Mouse (Mus musculus): ENCODE data around the gene Luc7l3. TPM values are rescaled to one million over a fixed set of nuclear protein-coding genes. Genes with fewer than 3 reads are reported as not detected.

Luc7l3 gene
- polyA plus RNA-seq (2012) = 3.7 and 5.2 TPM in 2 replicates

DNA sequence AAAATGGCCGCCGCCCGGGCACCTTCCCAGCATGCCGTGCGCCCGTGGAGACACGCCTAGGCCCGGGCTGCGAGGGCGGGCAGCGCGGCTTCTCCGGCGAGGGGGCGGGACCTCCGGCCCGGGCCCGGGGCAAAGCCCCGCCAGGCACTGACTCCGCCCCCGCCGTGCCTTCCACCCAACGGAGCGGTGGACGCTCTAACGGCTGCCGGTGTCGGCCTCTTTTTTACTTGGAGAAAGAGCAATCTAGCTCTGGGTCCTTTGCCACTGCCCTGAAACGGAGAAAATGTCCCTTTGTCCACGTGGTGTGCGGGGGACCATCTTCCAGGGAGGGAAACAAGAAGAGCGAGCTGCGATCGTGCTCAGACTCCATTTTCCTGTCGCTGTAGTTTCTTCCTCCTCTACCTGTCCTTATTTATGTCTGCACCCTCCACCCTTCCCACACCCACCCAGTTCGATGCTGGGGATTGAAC, at the start of gene Luc7l3:
Luc7l3 (minus strand) TSS at position 58 of the 470 bp plus-strand sequence.
- H3K4me1 ChIP-seq (ENCODE audit: control insufficient read depth) = peaks cover 60% of the 10 kb centered on the region
- peak within 1 kb of the TSS; percentile 100 for H3K4me3 ChIP-seq (replicated peaks)
- no peaks in the 10 kb centered on the region for H3K9me3 ChIP-seq (ENCODE audit: control insufficient read depth, low read length)
- H3K27me3 ChIP-seq (ENCODE audit: control insufficient read depth) = peaks cover 3% of the 10 kb centered on the region
- TF ChIP-seq GATA1 (IDR thresholded peaks at IDR 0.05; ENCODE audit: low read length) = no peak
- peaks cover 32% of the 10 kb centered on the region for H3K36me3 ChIP-seq (ENCODE audit: control insufficient read depth)

- H3K4me1 ChIP-seq (ENCODE audit: control insufficient read depth) = peaks cover 2% of the 10 kb centered on the region; the same call in 1 of the 2 replicates
- H3K27me3 ChIP-seq (ENCODE audit: control insufficient read depth) = peaks cover 6% of the 10 kb centered on the region
- TF ChIP-seq TAL1 (IDR thresholded peaks at IDR 0.05; ENCODE audit: low read length) = no peak
- TF ChIP-seq GATA1 (IDR thresholded peaks at IDR 0.05; ENCODE audit: low read length) = no peak
- no peaks in the 10 kb centered on the region for H3K36me3 ChIP-seq (ENCODE audit: control insufficient read depth)
- no peaks in the 10 kb centered on the region for H3K9me3 ChIP-seq (ENCODE audit: control insufficient read depth, low read length)
- no peak overlapping the region for H3K4me3 ChIP-seq (replicated peaks)
Observed at GRCm38 (mm10) chr11:94370809-94371208, 49.0 kb upstream of the Luc7l3 start.

GRCm38 (mm10) chr11:94369981-94370380, 48.2 kb upstream of the Luc7l3 start:
- H3K36me3 ChIP-seq (ENCODE audit: control insufficient read depth) = no peaks in the 10 kb centered on the region
- TF ChIP-seq GATA1 (IDR thresholded peaks at IDR 0.05; ENCODE audit: low read length) (no peak), TAL1 (IDR thresholded peaks at IDR 0.05; ENCODE audit: low read length) (no peak)
- H3K27me3 ChIP-seq (ENCODE audit: control insufficient read depth) = peaks cover 6% of the 10 kb centered on the region
- no peaks in the 10 kb centered on the region for H3K9me3 ChIP-seq (ENCODE audit: control insufficient read depth, low read length)
- no peak overlapping the region for H3K4me3 ChIP-seq (replicated peaks)
- H3K4me1 ChIP-seq (ENCODE audit: control insufficient read depth) = peaks cover 2% of the 10 kb centered on the region; the same call in 1 of the 2 replicates

GRCm38 (mm10) chr11:94365340-94365739, 43.6 kb upstream of the Luc7l3 start:
- TF ChIP-seq GATA1 (IDR thresholded peaks at IDR 0.05; ENCODE audit: low read length) = no peak
- TF ChIP-seq TAL1 (IDR thresholded peaks at IDR 0.05; ENCODE audit: low read length) = no peak
- peaks cover 8% of the 10 kb centered on the region for H3K27me3 ChIP-seq (ENCODE audit: control insufficient read depth)
- no peaks in the 10 kb centered on the region for H3K4me1 ChIP-seq (ENCODE audit: control insufficient read depth)
- no peaks in the 10 kb centered on the region for H3K9me3 ChIP-seq (ENCODE audit: control insufficient read depth, low read length)
- no peak overlapping the region for H3K4me3 ChIP-seq (replicated peaks)
- no peaks in the 10 kb centered on the region for H3K36me3 ChIP-seq (ENCODE audit: control insufficient read depth)

DNA sequence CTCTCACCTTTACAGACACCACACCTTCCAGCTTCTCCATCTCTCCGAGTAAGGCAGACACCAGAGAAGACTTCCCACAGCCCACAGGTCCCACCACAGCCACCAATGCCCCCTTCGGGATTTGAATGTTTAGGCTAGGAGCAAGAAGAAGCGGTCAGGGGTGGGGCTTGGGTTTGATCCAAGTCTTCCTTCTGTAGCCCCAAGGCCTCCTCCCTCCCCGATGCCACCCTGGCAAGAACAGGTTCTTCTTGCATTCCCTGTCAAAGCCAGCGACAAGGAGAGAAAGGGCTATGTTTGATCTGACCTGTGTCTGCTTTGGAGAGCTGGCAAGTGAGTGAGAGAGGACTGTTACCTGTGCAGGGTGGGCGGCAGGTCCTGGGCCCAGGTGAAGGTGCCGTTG, 41.9 kb upstream of the Luc7l3 start:
- no peak for TF ChIP-seq TAL1 (IDR thresholded peaks at IDR 0.05; ENCODE audit: low read length)
- no peak for TF ChIP-seq GATA1 (IDR thresholded peaks at IDR 0.05; ENCODE audit: low read length)
- H3K36me3 ChIP-seq (ENCODE audit: control insufficient read depth) = no peaks in the 10 kb centered on the region
- H3K4me3 ChIP-seq (replicated peaks) = no peak overlapping the region
- peaks cover 17% of the 10 kb centered on the region for H3K27me3 ChIP-seq (ENCODE audit: control insufficient read depth)
- H3K4me1 ChIP-seq (ENCODE audit: control insufficient read depth) = no peaks in the 10 kb centered on the region
- no peaks in the 10 kb centered on the region for H3K9me3 ChIP-seq (ENCODE audit: control insufficient read depth, low read length)

DNA sequence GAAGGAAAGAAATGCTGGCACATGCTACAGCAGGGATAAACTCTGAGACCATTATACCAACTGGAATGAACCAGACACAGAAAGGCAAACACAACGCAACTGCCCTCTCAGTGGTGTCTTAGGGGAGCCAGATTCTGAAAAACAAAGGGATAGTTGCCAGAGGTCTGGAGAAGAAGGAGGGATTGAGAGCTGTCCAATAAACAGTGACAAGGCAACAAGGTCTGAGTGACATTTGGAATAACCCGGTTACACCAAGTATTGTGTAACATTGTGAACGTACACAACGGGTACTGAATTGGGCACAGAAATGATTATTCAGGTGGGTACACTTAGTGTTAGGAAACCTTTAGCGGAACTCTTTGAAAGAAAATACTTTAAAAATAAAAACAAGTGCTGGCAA, 40.3 kb upstream of the Luc7l3 start:
- H3K4me3 ChIP-seq (replicated peaks) = no peak overlapping the region
- peaks cover 18% of the 10 kb centered on the region for H3K27me3 ChIP-seq (ENCODE audit: control insufficient read depth)
- no peaks in the 10 kb centered on the region for H3K9me3 ChIP-seq (ENCODE audit: control insufficient read depth, low read length)
- H3K36me3 ChIP-seq (ENCODE audit: control insufficient read depth) = no peaks in the 10 kb centered on the region
- TF ChIP-seq GATA1 (IDR thresholded peaks at IDR 0.05; ENCODE audit: low read length) (no peak), TAL1 (IDR thresholded peaks at IDR 0.05; ENCODE audit: low read length) (no peak)
- no peaks in the 10 kb centered on the region for H3K4me1 ChIP-seq (ENCODE audit: control insufficient read depth)

DNA sequence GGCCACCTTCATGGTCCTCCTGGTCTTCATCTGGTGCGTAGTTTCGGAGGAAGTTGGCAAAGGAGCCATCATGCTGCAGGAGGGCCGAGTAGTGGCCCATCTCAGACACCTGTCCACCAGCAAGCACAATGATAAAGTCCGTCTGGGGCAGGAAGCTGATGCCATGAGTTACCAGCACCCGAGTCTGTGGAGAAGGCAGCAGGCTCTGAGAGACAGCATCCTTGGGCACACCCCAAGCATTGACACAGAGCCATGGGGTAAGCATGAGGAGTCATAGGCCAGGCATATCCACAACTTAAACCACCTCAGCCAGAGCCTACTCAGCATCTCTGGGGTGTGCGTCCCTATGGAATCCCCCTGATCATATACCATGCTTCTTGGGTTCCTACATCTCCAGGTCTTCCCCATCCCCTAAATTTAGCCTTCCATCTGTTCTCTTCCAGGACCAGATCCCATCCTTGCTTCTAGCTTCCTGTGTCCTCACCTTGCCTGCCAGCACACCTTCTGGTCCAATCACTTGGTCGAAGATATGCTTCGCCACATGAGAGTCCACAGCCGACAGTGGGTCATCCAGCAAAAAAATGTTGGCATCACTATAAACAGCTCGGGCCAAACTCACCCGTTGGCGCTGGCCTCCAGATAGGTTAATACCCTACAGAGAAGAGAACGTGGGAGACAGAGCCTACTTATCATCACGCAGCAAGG, 39.5 kb upstream of the Luc7l3 start:
- no peaks in the 10 kb centered on the region for H3K4me1 ChIP-seq (ENCODE audit: control insufficient read depth)
- TF ChIP-seq GATA1 (IDR thresholded peaks at IDR 0.05; ENCODE audit: low read length) = no peak
- TF ChIP-seq TAL1 (IDR thresholded peaks at IDR 0.05; ENCODE audit: low read length) = no peak
- no peak overlapping the region for H3K4me3 ChIP-seq (replicated peaks)
- H3K36me3 ChIP-seq (ENCODE audit: control insufficient read depth) = no peaks in the 10 kb centered on the region
- H3K27me3 ChIP-seq (ENCODE audit: control insufficient read depth) = peaks cover 22% of the 10 kb centered on the region
- H3K9me3 ChIP-seq (ENCODE audit: control insufficient read depth, low read length) = no peaks in the 10 kb centered on the region

DNA sequence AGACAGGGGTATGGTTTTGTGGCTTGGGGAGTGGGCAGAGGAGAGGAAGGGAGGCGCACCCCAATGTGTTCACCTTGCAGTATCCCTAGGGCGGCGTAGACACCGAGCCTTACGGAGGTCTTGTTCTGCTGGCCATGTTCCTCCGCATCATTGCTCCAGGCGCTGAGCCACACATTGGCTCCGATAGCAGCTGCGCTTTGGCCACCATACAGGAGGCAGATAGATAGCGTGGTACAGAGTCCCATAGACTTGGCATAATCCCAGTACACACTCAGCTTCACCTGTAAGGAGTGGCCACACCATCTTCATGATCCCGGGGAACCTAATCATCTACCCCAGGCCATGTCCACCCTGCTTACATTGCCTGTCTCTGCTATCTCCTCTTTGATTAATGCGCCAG, 37.4 kb upstream of the Luc7l3 start:
- no peak overlapping the region for H3K4me3 ChIP-seq (replicated peaks)
- H3K36me3 ChIP-seq (ENCODE audit: control insufficient read depth) = no peaks in the 10 kb centered on the region
- H3K27me3 ChIP-seq (ENCODE audit: control insufficient read depth) = peaks cover 34% of the 10 kb centered on the region
- H3K4me1 ChIP-seq (ENCODE audit: control insufficient read depth) = peaks cover 1% of the 10 kb centered on the region; the same call in 1 of the 2 replicates
- no peaks in the 10 kb centered on the region for H3K9me3 ChIP-seq (ENCODE audit: control insufficient read depth, low read length)
- TF ChIP-seq TAL1 (IDR thresholded peaks at IDR 0.05; ENCODE audit: low read length) (no peak), GATA1 (IDR thresholded peaks at IDR 0.05; ENCODE audit: low read length) (no peak)

DNA sequence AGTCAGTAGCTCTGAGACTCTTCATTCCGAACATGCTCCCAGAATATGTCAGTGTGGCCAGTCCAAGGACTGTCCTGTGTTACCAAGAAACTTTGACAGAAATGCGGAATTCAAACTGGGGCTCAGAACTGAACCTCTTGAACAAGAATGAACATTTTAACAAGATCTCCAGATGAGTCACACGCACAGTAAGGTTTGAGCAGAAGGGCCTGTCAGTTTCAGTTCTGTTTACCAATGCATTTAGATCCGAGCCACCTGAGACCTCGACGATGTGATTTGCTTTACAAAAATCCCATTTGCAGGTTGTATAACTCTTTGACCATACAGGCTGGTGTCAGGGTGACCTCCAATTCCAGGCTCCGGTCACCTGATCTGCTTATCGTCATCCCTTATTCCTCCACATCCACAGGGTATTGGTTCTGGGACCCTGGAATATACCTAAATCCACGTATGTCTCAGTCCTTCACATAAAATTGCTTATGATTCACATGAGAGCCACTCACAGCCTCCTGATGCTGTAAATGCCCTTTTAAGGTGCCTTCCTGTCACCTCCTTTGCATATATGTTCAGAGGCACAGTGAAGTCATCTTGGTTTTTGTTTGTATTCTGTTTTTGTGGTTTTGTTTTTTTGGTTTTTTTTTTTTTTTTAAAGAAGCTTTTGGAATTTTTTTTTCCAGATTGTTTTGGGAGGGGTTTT, 33.9 kb upstream of the Luc7l3 start:
- TF ChIP-seq GATA1 (IDR thresholded peaks at IDR 0.05; ENCODE audit: low read length) (no peak), TAL1 (IDR thresholded peaks at IDR 0.05; ENCODE audit: low read length) (no peak)
- Histone ChIP-seq H3K4me3 (replicated peaks) (no peak overlapping the region), H3K36me3 (ENCODE audit: control insufficient read depth) (no peaks in the 10 kb centered on the region), H3K4me1 (ENCODE audit: control insufficient read depth) (peaks cover 22% of the 10 kb centered on the region), H3K9me3 (ENCODE audit: control insufficient read depth, low read length) (no peaks in the 10 kb centered on the region), H3K27me3 (ENCODE audit: control insufficient read depth) (peaks cover 48% of the 10 kb centered on the region)

Measured in erythroblast, embryonic 14.5 days (primary cell).